Mouse (Mus musculus): ENCODE results near the gene Tmem255b. TPM values are rescaled to one million over a fixed set of nuclear protein-coding genes. Genes with fewer than 3 reads are reported as not detected.

Tmem255b gene
- not detected for polyA plus RNA-seq (2017; shearing (Covaris generic))

GRCm38 (mm10) chr8:13434889-13435288, at the start of gene Tmem255b:
Gene Tmem255b, plus strand, starts transcription at chr8:13435189.

GRCm38 (mm10) chr8:13396725-13397124, 38.3 kb upstream of the Tmem255b start, which contains the start of gene Atp4b:
Gene Atp4b, minus strand, starts transcription at chr8:13396825.

GRCm38 (mm10) chr8:13404666-13405131, 30.3 kb upstream of the Tmem255b start, which contains the start of gene Grk1:
Gene Grk1, plus strand, starts transcription at chr8:13405081.

DNA sequence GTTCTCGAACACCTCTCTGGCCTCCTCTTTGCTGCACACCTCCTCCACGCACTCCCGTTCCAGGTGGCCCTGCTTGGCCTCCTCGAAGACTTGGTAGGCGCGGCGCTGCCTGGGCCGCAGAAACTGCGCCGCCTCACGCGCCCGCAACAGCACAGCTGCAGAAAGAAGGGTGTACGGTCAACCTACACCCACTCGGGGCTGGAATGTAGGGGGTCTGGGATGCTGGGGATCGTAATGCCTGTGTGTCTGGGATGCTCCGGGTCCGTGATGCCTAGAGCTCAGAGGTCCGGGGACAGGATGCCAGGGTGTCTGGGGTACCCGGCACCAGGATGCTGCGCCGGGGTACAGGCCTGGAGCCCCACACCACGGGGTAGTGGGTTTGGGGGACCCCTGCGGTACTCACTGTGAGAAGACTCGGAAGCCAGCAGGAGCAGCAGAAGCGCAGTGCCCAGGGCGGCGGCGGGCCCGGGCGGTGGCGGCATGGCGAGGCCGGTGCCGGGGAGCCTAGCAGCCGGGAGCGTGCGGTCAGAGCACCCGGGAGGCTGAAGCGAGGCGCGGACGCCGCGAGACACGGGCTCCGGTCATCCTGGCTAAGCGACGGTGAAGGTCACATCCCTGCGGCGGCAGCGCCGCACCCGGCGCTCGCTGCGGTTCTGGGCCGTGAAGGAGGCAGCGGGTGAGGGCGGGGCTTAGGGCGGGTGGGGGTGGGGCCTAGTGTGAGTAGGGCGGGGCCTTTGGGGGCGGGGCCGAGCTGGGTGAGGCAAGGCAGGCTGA, 59.1 kb downstream of the Tmem255b start, which contains the start of gene Gas6:
Gas6 (minus strand) TSS at position 633 of the 774 bp plus-strand sequence.

Other genes starting within 250 kb of the Tmem255b start
- 3.1 TPM for gene Grtp1, start 234.6 kb upstream of the Tmem255b start, polyA plus RNA-seq (2017; shearing (Covaris generic))
- 0.13 TPM for gene Adprhl1, start 181.0 kb upstream of the Tmem255b start, polyA plus RNA-seq (2017; shearing (Covaris generic))
- 35.7 TPM for gene Dcun1d2, start 147.1 kb upstream of the Tmem255b start, polyA plus RNA-seq (2017; shearing (Covaris generic))
- 39.6 TPM for gene Tmco3, start 147.0 kb upstream of the Tmem255b start, polyA plus RNA-seq (2017; shearing (Covaris generic))
- 81.3 TPM for gene Tfdp1, start 96.4 kb upstream of the Tmem255b start, polyA plus RNA-seq (2017; shearing (Covaris generic))
- gene Atp4b, start 38.4 kb upstream of the Tmem255b start, polyA plus RNA-seq (2017; shearing (Covaris generic)) = not detected
- gene Grk1, start 30.1 kb upstream of the Tmem255b start, polyA plus RNA-seq (2017; shearing (Covaris generic)) = not detected
- 0.07 TPM for gene Gas6, start 59.3 kb downstream of the Tmem255b start, polyA plus RNA-seq (2017; shearing (Covaris generic))
- gene 1700029H14Rik, start 127.3 kb downstream of the Tmem255b start, polyA plus RNA-seq (2017; shearing (Covaris generic)) = not detected
- gene Rasa3, start 242.4 kb downstream of the Tmem255b start, polyA plus RNA-seq (2017; shearing (Covaris generic)) = 249 TPM

Data from CD4-positive, CD25-positive, alpha-beta regulatory T cell (primary cell).